Mouse (Mus musculus): ENCODE measurements around the gene Pin1.
A peak's percentile ranks its signal among the peaks of the same experiment; 100 is the strongest.
"Not testable (repeated sequence)": the region's sequence is repeated elsewhere in the genome, so short reads cannot be mapped to it uniquely, and the experiment has no call there.

The Pin1 gene

GRCm38 (mm10) chr9:20651602-20652259 is at the start of gene Pin1:
Gene Pin1, plus strand, starts transcription at chr9:20652095.
- peak; percentile 98 to 99 for DNase-seq (ENCODE audit: low spot score in 2 of 2)

DNA sequence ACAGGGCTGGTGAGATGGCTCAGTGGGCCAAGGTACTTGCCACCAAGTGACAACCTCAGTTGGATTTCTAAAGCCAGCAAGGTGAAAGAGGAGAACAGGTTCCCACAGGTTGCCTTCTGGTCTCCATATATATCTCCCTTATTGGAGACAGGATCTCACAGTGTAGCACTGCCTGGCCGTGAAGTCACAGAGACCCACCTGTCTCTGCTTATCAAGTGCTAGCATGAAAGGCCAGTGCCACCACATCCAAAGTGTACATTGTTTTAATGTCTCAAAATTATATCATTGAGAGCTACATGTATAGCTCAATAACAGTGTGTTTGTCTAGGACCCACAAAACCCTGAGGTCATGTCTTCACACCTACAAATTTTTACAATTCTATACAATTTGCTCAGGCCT is 45.6 kb upstream of the Pin1 start:
- DNase-seq (ENCODE audit: low spot score in 2 of 2), result no peak

GRCm38 (mm10) chr9:20607100-20607974 is 44.6 kb upstream of the Pin1 start:
- DNase-seq (ENCODE audit: low spot score in 2 of 2), result peak; percentile 87 to 90

- DNase-seq (ENCODE audit: low spot score in 2 of 2), result no peak
These were observed 41.9 kb upstream of the Pin1 start for GRCm38 (mm10) chr9:20609831-20610464.

DNA sequence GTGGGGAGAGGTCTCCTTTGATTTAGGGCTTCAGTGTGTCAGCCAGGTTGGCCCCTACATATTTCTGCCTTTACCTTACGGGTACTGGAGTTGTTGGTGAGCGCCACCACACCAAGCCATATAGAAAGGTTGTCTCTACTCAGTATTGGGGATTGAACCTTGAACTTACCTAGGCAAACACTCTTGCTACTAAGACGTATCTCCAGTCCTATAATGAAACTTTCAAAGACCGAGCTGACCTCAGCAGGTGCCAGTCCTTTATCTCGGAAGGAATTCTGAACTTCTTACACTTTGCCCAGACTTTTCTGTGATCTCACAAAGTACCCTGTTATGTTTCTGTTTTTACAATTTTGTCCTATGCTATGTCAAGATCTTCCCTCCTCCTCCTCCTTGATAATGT is 39.9 kb upstream of the Pin1 start:
- DNase-seq (ENCODE audit: low spot score in 2 of 2), result no peak

DNA sequence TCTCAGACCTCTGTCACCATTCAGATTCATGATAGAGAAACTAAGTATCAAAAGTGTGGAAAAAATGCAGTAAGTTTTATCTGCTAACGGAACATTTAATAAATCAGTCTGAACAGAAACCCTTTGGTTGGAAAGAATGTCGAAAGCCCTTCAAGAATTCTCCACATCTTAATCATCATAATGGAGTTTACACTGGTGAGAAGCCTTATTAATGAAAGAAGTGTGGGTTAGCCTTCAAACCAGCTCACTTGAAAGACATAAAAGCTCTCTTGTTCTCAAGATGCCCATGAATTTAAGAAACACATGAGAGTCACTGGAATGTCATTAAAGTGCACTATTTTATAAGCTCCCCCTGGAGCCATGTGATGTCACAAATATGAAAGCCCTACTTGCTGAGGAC is 35.2 kb upstream of the Pin1 start:
- DNase-seq (ENCODE audit: low spot score in 2 of 2), result no peak

GRCm38 (mm10) chr9:20631332-20631731 is 20.6 kb upstream of the Pin1 start:
- no peak for DNase-seq (ENCODE audit: low spot score in 2 of 2)

GRCm38 (mm10) chr9:20635676-20636075 is 16.2 kb upstream of the Pin1 start:
- not testable (repeated sequence) for DNase-seq (ENCODE audit: low spot score in 2 of 2)

DNA sequence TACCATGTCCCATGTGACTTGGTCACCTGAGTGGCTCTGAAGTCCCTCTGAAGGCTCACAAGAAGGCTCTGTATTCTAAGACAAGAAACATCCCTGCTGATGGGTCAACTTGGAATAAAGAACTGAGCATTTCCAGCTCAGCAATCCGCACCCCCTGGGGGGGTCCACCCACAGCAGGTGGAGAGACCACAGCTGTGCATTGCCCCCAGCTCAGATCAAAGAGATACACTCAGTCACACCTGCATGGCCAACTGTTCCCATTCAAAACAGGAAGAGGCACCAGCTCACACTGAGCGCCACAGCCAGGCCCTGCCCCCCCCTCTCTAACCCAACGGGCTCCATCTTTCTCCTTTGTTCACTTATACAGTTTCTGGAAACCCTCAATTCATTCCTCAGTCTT is 15.6 kb upstream of the Pin1 start:
- peak in 1 of 2 experiments; percentile 49 for DNase-seq (ENCODE audit: low spot score in 2 of 2)

DNA sequence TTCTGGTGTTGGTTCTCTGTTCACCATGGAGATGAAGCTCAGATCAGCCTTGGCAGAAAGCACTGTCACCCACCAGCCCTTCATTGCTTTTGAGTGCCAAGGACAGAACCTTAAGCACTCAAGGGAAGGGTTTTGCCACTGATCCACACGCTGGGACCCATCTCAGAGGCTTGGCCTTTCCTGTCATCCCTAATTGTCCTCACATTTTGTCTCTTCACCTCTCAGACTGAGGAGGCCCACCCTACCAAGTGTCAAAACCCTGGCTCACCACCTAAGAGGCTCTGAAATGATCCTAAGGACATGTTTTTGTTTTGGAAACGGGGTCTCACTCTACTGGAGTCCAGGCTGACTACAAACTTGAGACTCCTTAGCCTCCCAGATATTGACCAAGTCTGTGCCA is 15.1 kb upstream of the Pin1 start:
- no peak for DNase-seq (ENCODE audit: low spot score in 2 of 2)

- DNase-seq (ENCODE audit: low spot score in 2 of 2), result no peak
These were observed 13.3 kb upstream of the Pin1 start for GRCm38 (mm10) chr9:20638552-20638951.

GRCm38 (mm10) chr9:20639486-20639885 is 12.4 kb upstream of the Pin1 start:
- DNase-seq (ENCODE audit: low spot score in 2 of 2), result no peak

GRCm38 (mm10) chr9:20641501-20641900 is 10.4 kb upstream of the Pin1 start:
- no peak for DNase-seq (ENCODE audit: low spot score in 2 of 2)

DNA sequence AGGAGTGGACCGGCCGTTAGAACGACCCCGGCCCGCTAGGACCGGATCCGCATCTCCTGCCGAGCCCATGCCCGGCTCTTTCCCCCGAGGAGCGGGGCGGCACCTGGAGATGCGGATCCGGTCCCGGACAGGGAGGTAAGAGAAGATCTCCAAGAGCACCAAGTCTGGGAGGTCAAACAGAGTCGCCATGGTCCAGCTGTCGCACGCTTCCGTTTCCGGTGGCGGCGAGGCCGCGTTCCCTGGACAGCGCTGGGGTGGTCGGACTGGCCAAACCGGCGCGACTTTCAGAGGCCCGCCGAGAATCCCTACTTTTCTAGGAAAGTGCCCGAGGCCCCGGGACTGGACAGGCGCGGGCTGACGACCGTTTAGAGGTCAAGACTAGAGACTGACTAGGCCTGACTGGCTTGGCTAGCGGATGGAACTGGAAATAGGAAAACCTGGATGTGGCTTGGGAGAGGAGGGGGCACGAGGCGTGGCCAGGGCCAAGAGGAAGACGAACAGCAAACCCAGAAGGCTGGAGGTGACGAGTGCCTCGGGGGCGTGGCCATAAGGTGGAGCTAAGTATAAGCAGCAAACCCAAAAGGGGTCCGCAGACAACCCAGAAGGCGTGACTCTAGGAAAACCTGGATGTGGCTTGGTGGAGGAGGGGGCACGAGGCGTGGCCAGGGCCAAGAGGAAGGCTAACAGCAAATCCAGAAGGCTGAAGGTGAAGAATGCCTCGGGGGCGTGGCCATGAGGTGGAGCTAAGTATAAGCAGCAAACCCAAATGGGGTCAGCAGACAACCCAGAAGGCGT is 9.6 kb upstream of the Pin1 start, which contains the start of gene Ubl5:
Gene Ubl5 (plus strand): TSS at position 778 of the 795 bp plus-strand sequence.
- DNase-seq (ENCODE audit: low spot score in 2 of 2), result peak; percentile 16 to 26

DNA sequence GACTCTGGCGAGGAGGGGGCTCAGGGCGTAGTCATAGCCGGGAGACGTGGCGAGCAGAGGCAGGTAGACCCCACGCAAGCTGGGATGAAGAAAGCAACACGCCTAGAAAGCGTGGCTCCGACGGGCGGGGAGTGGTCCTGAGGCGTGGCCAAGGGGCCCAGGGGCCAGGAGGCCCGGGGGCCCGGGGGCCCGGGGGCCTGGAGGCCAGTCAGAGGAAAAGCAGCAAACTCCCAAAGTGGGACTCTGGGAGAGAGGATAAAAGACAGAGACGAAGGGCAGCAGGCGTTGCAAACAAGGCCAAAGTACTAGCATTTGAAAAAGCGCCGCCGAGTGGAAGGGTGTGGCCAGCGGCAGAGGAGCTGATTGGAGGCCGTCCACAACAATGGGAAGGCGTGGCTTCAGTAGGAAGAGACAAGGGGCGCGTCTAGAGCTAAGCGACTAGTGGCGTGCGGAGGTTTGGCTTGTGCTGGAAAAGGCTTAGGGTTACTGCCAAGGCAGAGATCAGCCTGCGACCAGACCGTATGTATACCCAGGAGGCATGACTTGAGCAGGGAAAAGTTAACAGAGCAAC is 8.9 kb upstream of the Pin1 start:
- DNase-seq (ENCODE audit: low spot score in 2 of 2), result peak; percentile 76 to 86

DNA sequence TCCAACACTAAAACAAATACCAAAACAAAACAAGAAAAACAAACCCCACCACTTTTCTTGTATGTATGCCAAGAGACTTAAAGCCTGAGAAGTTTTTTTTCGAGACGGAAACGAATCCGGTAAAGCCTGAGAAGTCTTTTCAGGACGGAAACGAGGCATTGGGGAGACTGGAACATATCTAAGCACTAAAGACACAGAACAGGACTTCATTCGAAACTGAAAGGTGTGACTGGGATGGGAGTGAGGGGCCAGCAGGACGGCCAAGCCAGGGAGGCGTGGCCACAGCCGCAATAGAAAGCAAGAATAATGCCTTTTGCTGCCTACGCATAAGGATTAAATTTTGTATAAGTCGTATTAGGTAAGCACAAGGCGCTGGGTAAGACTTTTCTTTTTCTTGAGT is 8.1 kb upstream of the Pin1 start:
- DNase-seq (ENCODE audit: low spot score in 2 of 2), result peak in 1 of 2 experiments; percentile 14

GRCm38 (mm10) chr9:20644360-20645081 is 7.4 kb upstream of the Pin1 start, which contains the start of gene Fbxl12:
Gene Fbxl12, minus strand, starts transcription at chr9:20644767.
- peak; percentile 76 to 79 for DNase-seq (ENCODE audit: low spot score in 2 of 2)

- DNase-seq (ENCODE audit: low spot score in 2 of 2), result peak; percentile 71 to 77
These were observed 6.8 kb upstream of the Pin1 start for GRCm38 (mm10) chr9:20645121-20645520.

DNA sequence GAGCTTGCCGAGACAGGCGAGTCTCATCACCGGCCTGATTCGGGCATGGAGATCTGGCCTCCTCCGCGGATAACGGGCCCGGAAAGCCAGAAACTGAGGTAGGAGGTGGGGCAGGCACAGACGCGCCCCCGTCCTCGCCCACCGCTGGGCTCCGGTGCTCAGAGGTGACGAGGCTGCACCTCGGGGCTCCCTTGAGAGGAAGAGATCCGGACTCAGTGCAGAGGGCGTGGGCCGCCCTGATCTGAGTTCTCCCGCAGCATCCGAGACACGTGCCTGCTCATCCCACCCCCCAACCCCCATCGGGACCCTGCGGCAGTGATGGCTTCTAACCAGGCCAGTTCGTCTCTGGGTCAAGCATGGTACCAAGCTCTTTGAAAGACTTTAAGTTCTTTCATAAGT is 364 bp downstream of the Pin1 start:
- no peak for DNase-seq (ENCODE audit: low spot score in 2 of 2)

- no peak for DNase-seq (ENCODE audit: low spot score in 2 of 2)
These were observed 2.0 kb downstream of the Pin1 start for GRCm38 (mm10) chr9:20653859-20654258.

- DNase-seq (ENCODE audit: low spot score in 2 of 2), result no peak
These were observed 5.7 kb downstream of the Pin1 start for GRCm38 (mm10) chr9:20657546-20657945.

Measured in natural killer cell, adult 2 months (primary cell).